Mouse (Mus musculus): ENCODE data around the gene Bag6. TPM values are rescaled to one million over a fixed set of nuclear protein-coding genes. Genes with fewer than 3 reads are reported as not detected.

Gene Bag6
- polyA plus RNA-seq, 1 experiment from 2014 or later: 82.5 TPM

GRCm38 (mm10) chr17:35131500-35132173, 3.3 kb upstream of the Bag6 start, which contains the start of gene Apom:
Apom (minus strand) TSS chr17:35132050.
- no peak for ATAC-seq
- H3K9ac ChIP-seq: no peak within 1 kb of the TSS

DNA sequence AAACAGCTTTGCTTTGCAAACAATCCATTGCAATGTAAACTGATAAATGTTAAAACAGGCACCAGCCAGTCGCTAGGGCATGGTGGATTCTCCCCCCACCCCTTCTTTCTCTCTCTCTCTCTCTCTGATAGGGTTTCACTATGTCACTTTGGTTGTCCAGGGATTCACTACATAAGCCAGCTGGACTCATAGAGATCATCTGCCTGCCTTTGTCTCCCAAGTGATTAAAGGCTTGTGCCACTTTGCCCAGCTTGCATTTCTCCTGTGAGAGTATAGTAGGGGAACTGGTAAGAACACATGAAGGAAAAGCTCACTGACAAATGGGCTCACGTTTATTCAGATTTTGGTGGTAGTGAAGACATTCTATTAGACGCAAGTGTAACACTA, 2.8 kb upstream of the Bag6 start:
- Histone ChIP-seq H3K4me3 (no peak overlapping the region), H3K9ac (no peak overlapping the region), H3K27me3 (no peaks in the 10 kb centered on the region), H3K9me3 (replicated peaks) (no peaks in the 10 kb centered on the region), H3K36me3 (ENCODE audit: poor library complexity, severe bottlenecking) (peaks cover 13% of the 10 kb centered on the region), H3K4me1 (peaks cover 17% of the 10 kb centered on the region), H3K4me2 (no peak overlapping the region), H3K27ac (no peak overlapping the region)
- ATAC-seq: no peak
- 75% methylated on average over 3 of the region's 3 CpGs for WGBS

More at GRCm38 (mm10) chr17:35131500-35132173, 3.3 kb upstream of the Bag6 start, which contains the start of gene Apom:
- Histone ChIP-seq H3K36me3 (ENCODE audit: poor library complexity, severe bottlenecking) (peaks cover 13% of the 10 kb centered on the region), H3K4me2 (no peak within 1 kb of the TSS), H3K9me3 (replicated peaks) (no peaks in the 10 kb centered on the region), H3K4me3 (no peak within 1 kb of the TSS), H3K27ac (no peak within 1 kb of the TSS), H3K4me1 (peaks cover 17% of the 10 kb centered on the region), H3K27me3 (no peaks in the 10 kb centered on the region)
- 84% methylated on average over 15 of the region's 15 CpGs for WGBS

DNA sequence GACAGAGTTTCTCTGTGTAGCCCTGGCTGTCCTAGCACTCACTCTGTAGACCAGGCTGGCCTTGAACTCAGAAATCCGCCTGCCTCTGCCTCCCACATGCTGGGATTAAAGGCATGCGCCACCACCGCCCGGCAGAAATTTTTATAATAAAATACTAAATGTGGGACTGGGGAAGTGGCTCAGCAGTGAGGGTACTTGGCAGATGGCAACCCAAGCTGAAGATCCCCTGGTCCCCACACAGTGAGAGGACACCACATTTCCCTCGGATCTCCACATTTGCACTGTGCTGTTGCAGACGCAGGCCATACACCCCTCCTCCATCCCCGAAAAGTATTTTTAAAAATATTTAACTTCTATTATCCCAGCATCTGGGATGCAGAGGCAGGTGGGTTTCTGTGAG, 1.5 kb upstream of the Bag6 start:
- H3K27me3 ChIP-seq: no peaks in the 10 kb centered on the region
- peaks cover 13% of the 10 kb centered on the region for H3K36me3 ChIP-seq (ENCODE audit: poor library complexity, severe bottlenecking)
- H3K4me3 ChIP-seq: no peak overlapping the region
- no peak for ATAC-seq
- no peak overlapping the region for H3K4me2 ChIP-seq
- no peaks in the 10 kb centered on the region for H3K9me3 ChIP-seq (replicated peaks)
- no peak overlapping the region for H3K27ac ChIP-seq
- H3K9ac ChIP-seq: no peak overlapping the region
- WGBS: 97% methylated on average over 7 of the region's 7 CpGs
- peaks cover 24% of the 10 kb centered on the region for H3K4me1 ChIP-seq

DNA sequence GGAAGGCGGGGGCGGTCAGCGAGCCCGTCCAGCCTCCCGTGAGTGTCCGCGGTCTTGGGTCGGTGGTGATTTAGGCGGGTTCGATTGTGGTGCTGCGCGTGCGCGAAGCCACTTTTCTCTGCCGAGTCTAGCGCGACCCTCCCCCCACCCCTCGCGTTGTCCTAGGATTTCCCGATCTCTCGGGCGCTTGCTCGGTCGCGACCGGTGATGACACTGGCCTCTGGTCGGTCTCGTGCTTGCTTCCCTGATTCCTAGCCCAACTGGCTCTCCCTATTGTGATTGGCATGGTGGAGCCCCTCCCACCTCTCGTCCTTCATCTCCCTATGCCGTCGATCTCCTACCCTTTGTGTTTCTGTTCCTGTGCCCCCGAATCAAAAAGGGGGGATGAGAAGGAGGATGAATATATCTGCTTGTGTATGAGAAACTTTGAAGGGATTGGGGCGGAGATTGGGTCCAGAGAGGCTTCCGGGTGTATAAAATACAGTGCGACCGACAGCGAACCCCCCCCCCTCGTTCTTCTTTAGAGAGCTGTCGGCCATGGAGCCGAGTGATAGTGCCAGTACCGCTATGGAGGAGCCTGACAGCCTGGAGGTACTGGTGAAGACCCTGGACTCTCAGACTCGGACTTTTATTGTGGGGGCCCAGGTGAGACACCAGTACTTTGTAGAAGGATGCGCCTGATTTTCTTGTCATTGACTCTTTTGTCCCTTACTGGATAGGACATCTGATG, 778 bp downstream of the Bag6 start:
- peak overlapping the region; percentile 87 for H3K9ac ChIP-seq

GRCm38 (mm10) chr17:35139269-35139668, 4.3 kb downstream of the Bag6 start:
- Histone ChIP-seq H3K9ac (no peak overlapping the region), H3K27ac (no peak overlapping the region), H3K9me3 (replicated peaks) (no peaks in the 10 kb centered on the region), H3K27me3 (no peaks in the 10 kb centered on the region), H3K36me3 (ENCODE audit: poor library complexity, severe bottlenecking) (peaks cover 64% of the 10 kb centered on the region), H3K4me1 (peaks cover 28% of the 10 kb centered on the region), H3K4me3 (no peak overlapping the region), H3K4me2 (no peak overlapping the region)
- WGBS: 96% methylated on average over 3 of the region's 3 CpGs
- no peak for ATAC-seq

More for the DNA sequence above, 778 bp downstream of the Bag6 start:
- Histone ChIP-seq H3K27me3 (no peaks in the 10 kb centered on the region), H3K4me2 (peak overlapping the region; percentile 82), H3K27ac (peak overlapping the region; percentile 95), H3K9me3 (replicated peaks) (no peaks in the 10 kb centered on the region), H3K4me1 (peaks cover 28% of the 10 kb centered on the region), H3K36me3 (ENCODE audit: poor library complexity, severe bottlenecking) (peaks cover 29% of the 10 kb centered on the region), H3K4me3 (peak overlapping the region; percentile 79)
- under 1% methylated on average over 43 of the region's 43 CpGs for WGBS
- ATAC-seq: peak; percentile 71

DNA sequence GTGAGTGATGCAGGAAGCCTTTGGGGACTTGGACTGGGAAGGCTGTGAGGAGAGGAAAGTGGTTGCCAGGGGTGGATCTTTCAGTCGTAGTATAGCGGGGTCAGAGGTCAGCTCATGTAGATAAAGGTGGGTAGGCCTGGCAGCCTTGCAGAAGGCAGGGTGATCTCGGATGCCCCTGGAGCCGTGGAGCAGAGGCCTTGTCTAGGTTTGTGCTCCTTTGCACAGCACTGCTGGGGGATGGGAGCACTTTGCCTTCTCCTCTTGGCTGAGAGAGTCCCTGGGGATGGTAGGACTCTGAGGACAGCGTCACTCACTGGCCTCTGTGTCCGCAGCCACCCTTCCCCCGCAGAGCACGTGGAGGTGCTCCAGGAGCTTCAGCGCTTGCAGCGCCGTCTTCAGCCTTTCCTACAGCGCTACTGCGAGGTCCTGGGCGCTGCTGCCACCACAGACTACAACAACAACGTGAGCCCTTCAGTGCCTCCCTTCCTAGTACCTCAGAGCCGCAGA, 5.6 kb downstream of the Bag6 start:
- no peaks in the 10 kb centered on the region for H3K9me3 ChIP-seq (replicated peaks)
- H3K9ac ChIP-seq: no peak overlapping the region
- no peaks in the 10 kb centered on the region for H3K27me3 ChIP-seq
- H3K36me3 ChIP-seq (ENCODE audit: poor library complexity, severe bottlenecking): peaks cover 77% of the 10 kb centered on the region
- H3K4me1 ChIP-seq: peaks cover 28% of the 10 kb centered on the region
- 84% methylated on average over 16 of the region's 16 CpGs for WGBS
- ATAC-seq: no peak
- no peak overlapping the region for H3K4me2 ChIP-seq
- H3K4me3 ChIP-seq: no peak overlapping the region
- no peak overlapping the region for H3K27ac ChIP-seq

DNA sequence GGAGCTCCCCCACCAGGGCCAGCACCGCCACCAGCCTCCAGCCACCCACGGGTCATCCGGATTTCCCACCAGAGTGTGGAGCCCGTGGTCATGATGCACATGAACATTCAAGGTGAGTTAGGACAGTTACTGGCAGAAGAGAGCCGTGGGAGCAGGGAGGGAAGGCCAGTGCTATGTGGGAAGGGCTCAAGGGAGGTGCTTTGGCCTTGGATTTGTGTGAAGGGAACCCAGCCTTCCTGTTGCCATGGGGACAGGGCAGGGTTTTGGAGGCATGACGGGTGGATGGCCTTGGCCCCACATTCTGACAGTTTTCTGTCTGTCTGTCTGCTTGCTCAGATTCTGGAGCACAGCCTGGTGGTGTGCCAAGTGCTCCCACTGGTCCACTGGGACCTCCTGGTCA, 7.0 kb downstream of the Bag6 start:
- H3K27me3 ChIP-seq: no peaks in the 10 kb centered on the region
- peaks cover 91% of the 10 kb centered on the region for H3K36me3 ChIP-seq (ENCODE audit: poor library complexity, severe bottlenecking)
- no peak overlapping the region for H3K4me2 ChIP-seq
- H3K9ac ChIP-seq: no peak overlapping the region
- 92% methylated on average over 6 of the region's 6 CpGs for WGBS
- no peak overlapping the region for H3K27ac ChIP-seq
- H3K9me3 ChIP-seq (replicated peaks): no peaks in the 10 kb centered on the region
- peaks cover 20% of the 10 kb centered on the region for H3K4me1 ChIP-seq
- H3K4me3 ChIP-seq: no peak overlapping the region
- no peak for ATAC-seq

GRCm38 (mm10) chr17:35146139-35146538, 11.2 kb downstream of the Bag6 start:
- Histone ChIP-seq H3K27ac (no peak overlapping the region), H3K4me2 (no peak overlapping the region), H3K4me3 (no peak overlapping the region), H3K9ac (no peak overlapping the region), H3K9me3 (replicated peaks) (no peaks in the 10 kb centered on the region), H3K27me3 (no peaks in the 10 kb centered on the region), H3K4me1 (no peaks in the 10 kb centered on the region), H3K36me3 (ENCODE audit: poor library complexity, severe bottlenecking) (peaks cover 98% of the 10 kb centered on the region)
- 88% methylated on average over 5 of the region's 5 CpGs for WGBS
- ATAC-seq: no peak

- WGBS: 67% methylated on average over 3 of the region's 3 CpGs
- H3K27ac ChIP-seq: no peak overlapping the region; the same call in 1 of the 2 replicates
- no peak for ATAC-seq
These were observed 12.4 kb downstream of the Bag6 start for GRCm38 (mm10) chr17:35147348-35147747.

GRCm38 (mm10) chr17:35147922-35148639, 13.1 kb downstream of the Bag6 start:
- Histone ChIP-seq H3K9me3 (replicated peaks) (no peaks in the 10 kb centered on the region), H3K27me3 (no peaks in the 10 kb centered on the region), H3K9ac (no peak overlapping the region), H3K27ac (no peak overlapping the region), H3K4me3 (no peak overlapping the region), H3K36me3 (ENCODE audit: poor library complexity, severe bottlenecking) (peaks cover 98% of the 10 kb centered on the region), H3K4me2 (no peak overlapping the region), H3K4me1 (no peaks in the 10 kb centered on the region)
- ATAC-seq: no peak
- WGBS: 75% methylated on average over 5 of the region's 5 CpGs

More at GRCm38 (mm10) chr17:35147348-35147747, 12.4 kb downstream of the Bag6 start:
- no peak overlapping the region for H3K4me3 ChIP-seq
- H3K9ac ChIP-seq: no peak overlapping the region
- H3K9me3 ChIP-seq (replicated peaks): no peaks in the 10 kb centered on the region
- H3K4me1 ChIP-seq: no peaks in the 10 kb centered on the region
- peaks cover 98% of the 10 kb centered on the region for H3K36me3 ChIP-seq (ENCODE audit: poor library complexity, severe bottlenecking)
- H3K4me2 ChIP-seq: no peak overlapping the region
- H3K27me3 ChIP-seq: no peaks in the 10 kb centered on the region

DNA sequence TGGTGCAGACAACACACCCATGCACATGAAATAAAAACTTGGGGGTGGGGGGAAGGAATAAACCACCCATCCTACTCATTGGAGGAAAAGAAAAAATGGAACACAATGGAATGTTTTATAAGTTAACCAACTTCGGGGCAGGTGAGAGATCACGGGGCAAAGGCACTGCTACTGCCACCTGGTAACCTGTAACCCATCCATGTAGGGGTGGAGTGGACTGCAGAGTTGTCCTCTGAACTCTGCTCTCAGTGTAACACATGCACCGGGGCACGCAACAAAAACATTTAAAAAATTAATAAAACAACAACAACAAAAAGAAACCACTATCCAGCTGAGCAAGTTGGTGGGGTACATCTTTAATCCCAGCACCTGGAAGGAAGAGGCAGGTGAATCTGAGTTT, 17.1 kb downstream of the Bag6 start:
- no peak for ATAC-seq
- Histone ChIP-seq H3K4me2 (no peak overlapping the region), H3K9ac (no peak overlapping the region), H3K27me3 (no peaks in the 10 kb centered on the region), H3K4me1 (no peaks in the 10 kb centered on the region), H3K27ac (no peak overlapping the region), H3K9me3 (replicated peaks) (no peaks in the 10 kb centered on the region), H3K4me3 (no peak overlapping the region), H3K36me3 (ENCODE audit: poor library complexity, severe bottlenecking) (peaks cover 98% of the 10 kb centered on the region)
- WGBS: 95% methylated on average over 4 of the region's 4 CpGs

DNA sequence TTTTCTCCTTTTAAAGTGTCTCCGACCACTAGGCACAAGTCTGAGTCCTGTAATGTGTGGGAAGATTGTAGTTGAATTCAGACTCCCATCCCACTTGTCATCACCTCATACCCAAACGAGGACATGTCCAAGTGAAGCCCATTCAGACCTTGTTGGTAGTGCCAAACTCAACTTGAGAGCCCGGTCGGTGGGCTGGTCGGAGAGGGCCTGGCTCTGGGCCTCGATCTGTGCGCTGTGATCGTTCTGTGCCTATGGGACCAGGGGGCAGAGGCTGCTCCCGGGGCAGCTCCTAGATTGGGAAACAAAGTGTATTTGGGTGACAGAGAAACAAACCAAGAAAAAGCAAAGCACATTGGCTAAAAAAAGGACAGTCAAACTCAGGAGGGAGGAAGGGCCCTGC, 18.1 kb downstream of the Bag6 start:
- Histone ChIP-seq H3K36me3 (ENCODE audit: poor library complexity, severe bottlenecking) (peaks cover 98% of the 10 kb centered on the region), H3K9ac (no peak overlapping the region), H3K27ac (no peak overlapping the region), H3K4me1 (no peaks in the 10 kb centered on the region), H3K4me2 (no peak overlapping the region), H3K27me3 (no peaks in the 10 kb centered on the region), H3K4me3 (no peak overlapping the region), H3K9me3 (replicated peaks) (no peaks in the 10 kb centered on the region)
- no peak for ATAC-seq
- 89% methylated on average over 9 of the region's 9 CpGs for WGBS

Measured in forebrain, embryonic 13.5 days (tissue).